Mouse (Mus musculus) cerebellum, postnatal 10 days (tissue): ENCODE measurements around the gene Foxj3.
"Not testable (repeated sequence)": the region's sequence is repeated elsewhere in the genome, so short reads cannot be mapped to it uniquely, and the experiment has no call there.

Experiments used
- DNase-seq, 2 experiments: peaks; one replicate each; pipeline ENCODE4 v3.0.0; 2021; ENCODE audit warnings: mixed read lengths in 2 of 2

Foxj3 gene

GRCm38 (mm10) chr4:119536615-119537014 is at the start of gene Foxj3:
Gene Foxj3 (plus strand): TSS chr4:119537004.
- not testable (repeated sequence) for DNase-seq

DNA sequence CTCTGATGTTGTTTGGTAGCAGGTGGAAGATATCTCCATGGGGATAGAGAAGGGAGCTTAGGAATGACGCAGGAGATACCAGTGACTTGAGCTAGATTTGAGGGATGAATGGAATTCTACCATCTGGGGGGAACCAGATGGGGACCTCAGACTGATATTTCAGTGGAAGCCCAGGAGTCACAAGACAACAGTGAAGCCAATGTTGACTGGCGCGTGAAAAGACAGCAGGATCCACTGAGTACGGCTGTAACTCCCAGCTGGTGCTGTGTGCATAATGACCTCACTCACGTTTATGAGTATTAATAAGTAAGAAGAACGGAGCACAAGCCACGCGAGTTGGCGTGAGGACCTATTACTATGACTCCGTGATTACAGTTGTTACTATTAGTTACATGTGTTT is 47.1 kb upstream of the Foxj3 start:
- peak; percentile 65 to 70 for DNase-seq

DNA sequence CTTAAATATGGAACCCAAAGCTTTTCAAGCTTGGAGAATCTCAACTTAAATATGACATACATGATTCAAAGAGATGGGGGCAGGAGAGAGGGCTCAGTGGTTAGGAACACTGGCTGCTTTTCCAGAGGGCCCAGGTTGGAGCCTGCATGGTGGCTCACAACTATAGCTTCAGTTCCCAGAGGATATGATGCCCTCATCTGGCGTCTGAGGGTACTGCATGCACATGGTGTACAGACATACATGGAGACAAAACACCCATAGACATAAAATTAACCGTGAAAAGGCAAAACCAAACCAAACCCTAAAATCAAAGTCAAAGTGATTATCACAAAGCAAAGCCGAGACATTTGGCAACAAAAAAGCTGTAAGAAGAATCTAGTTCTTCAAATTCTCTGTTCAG is 46.0 kb upstream of the Foxj3 start:
- DNase-seq = peak; percentile 86 to 91

- peak; percentile 84 to 88 for DNase-seq
Observed at GRCm38 (mm10) chr4:119492291-119492932, 44.4 kb upstream of the Foxj3 start, which contains the start of gene Rimkla. Gene Rimkla (minus strand): TSS chr4:119492628.

GRCm38 (mm10) chr4:119492933-119493327 is 43.9 kb upstream of the Foxj3 start:
- no peak for DNase-seq

GRCm38 (mm10) chr4:119498319-119498848 is 38.4 kb upstream of the Foxj3 start:
- DNase-seq = no peak

GRCm38 (mm10) chr4:119511591-119511990 is 25.2 kb upstream of the Foxj3 start:
- DNase-seq = no peak

DNA sequence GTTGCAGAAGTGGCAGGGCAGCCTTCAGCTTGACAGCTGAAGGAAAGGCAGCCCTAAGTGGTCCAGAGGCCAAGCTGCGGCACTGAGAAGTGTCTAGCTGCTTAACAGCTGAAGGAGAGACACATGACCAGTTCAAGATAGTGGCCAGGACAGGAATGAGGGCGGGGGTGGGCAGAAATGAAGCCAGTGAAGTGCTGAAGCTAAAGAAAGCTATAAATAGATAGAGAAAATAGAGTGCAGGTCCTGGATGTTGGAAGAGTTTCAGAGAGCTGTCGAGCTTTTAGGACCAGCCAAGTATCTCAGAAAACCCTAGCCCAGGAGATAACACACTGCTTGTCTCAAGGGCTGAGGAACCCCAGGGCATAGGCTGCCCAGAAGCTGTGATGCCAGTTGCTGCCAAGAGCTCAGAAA is 24.1 kb upstream of the Foxj3 start:
- no peak for DNase-seq

DNA sequence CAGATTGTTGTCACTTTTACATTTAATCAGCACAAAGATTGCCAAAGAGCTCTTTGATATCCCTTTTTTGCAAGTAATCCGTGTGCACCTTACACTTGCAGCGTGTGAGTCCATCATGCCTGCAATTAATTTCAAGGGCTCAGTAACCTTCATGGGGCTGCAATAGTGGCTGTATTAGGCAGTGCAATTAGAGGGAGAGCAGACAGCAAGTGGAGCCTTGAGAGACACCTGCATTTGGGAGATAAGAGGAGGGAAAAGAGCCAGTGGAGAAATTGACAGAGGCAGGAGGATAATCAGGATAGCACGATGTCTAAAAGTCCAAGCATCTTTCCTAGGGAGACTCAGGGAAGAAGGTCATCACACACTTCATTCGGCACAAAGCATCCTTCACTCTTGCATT is 13.2 kb upstream of the Foxj3 start:
- DNase-seq = no peak

DNA sequence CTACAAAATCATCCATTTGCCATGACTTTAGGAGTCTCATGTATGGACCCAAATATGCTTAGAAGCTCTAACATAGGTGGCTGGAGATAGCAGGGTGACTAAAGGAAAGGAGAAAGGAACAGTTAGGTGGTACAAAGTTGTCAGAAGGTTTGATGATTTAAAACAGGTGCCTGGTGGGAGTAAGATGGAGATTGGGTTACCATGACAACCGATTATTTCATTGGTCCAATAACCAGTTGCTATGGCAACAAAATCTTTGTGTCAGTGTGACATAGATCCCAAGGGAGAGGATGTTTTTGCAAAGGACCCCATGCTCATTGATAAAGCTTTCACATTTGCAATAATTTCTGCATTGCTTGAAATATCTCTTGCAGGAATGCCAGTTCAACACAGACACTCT is 12.8 kb upstream of the Foxj3 start:
- DNase-seq = peak in 1 of 2 experiments; percentile 8

DNA sequence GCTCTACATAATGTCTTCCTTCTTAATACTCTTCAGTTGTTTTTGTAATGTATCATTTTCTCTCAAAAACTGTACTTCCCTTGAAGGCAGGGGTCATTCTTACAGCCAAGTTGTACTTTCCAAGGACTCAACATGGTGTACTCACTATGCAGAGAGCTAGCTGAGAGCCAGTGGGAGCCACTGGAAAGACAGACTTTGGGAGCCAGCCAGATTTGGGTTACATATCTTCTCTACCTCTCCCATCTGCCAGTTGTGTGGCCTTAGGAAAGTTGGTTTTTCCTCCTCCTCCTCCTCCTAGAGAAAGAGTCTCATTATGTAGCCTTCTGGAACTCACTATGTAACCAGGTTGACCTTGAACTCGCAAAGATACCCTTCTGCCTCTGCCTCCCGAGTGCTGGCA is 12.3 kb upstream of the Foxj3 start:
- DNase-seq = no peak

- DNase-seq = no peak
Observed at GRCm38 (mm10) chr4:119526329-119526845, 10.4 kb upstream of the Foxj3 start.

DNA sequence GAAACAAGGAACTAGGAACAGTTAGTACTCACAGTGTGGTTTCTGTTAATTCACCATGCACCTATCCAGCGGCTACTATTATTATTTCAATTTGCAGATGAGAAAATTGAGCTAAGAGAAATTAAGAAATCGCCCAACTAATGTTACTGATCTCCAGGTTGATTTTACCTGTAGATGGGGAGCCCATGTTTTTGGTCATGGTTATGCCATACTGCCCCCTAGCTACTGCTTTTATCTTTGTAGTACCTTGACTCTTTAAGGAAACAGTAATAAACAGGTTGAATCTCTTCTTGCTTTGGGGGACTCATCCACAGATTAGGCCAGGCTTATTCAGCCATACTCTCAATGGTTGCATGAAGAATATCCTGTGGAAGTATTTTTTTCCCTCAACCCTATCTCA is 5.0 kb upstream of the Foxj3 start:
- peak; percentile 47 to 73 for DNase-seq

DNA sequence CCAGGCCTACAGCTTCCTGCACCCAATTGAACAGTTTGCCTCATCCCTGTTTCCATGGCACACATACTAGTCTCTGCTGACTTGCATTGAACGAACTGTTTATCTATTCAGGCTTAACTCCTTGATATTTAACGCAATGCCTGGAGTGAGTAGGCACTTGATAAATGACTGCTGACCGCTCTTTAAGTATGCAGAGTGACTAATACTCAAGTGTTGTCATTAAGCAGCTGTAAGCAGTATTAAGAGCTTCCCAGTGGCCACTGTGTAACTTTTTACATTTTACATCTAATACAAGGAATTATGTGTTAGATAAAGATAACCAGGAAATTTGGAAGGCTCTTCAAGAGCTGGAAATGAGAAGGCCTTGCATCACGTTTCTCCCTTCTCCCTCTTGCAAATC is 1.7 kb upstream of the Foxj3 start:
- no peak for DNase-seq

GRCm38 (mm10) chr4:119537436-119537835 is 632 bp downstream of the Foxj3 start:
- no peak for DNase-seq

GRCm38 (mm10) chr4:119539031-119539824 is 2.4 kb downstream of the Foxj3 start, which contains the start of gene Frg2f1:
Gene Frg2f1 (minus strand): TSS chr4:119539529.
- DNase-seq = peak; percentile 98

- peak in 1 of 2 experiments; percentile 69 for DNase-seq
Observed at GRCm38 (mm10) chr4:119539836-119540532, 3.2 kb downstream of the Foxj3 start.

DNA sequence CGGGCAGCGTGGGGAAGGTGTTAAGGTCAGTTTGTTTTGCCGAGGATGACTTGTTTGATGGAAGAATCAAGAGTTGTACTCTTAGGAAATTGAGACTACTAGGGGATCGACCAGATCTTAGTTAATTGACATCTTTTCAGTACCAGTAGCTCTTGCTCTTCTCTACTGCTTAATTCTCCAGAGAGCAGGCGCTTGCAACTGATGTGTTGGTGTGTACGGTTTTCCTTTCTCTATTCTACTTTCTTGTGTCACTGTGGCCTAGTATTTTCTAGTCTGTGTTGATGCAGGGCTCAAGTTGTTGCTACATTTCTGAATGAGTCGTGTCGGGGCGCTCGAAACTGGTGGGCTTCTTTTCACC is 3.7 kb downstream of the Foxj3 start:
- DNase-seq = no peak

- no peak for DNase-seq
Observed at GRCm38 (mm10) chr4:119550864-119551263, 14.1 kb downstream of the Foxj3 start.

GRCm38 (mm10) chr4:119555466-119555865 is 18.7 kb downstream of the Foxj3 start:
- DNase-seq = no peak

DNA sequence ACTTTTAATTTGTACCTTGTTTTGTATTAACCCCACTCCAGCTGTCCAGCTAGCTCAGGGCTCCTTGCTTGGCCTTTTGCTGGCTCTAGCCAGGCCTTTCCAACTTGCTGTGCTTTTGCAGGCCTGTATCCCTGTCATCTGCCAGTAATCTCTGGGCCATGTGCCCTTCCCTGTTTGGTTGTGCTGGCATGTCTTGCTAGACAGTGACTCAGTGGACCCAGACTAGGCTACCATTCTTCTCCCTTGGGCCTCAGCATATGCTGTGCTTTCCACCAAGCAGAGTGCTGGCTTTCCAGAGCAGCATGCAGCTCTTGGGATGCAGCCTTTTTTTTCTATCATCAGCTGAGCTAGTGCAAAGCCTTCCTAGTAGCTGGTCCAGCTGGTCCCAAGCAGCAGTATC is 26.3 kb downstream of the Foxj3 start:
- DNase-seq = peak; percentile 50 to 70

GRCm38 (mm10) chr4:119566322-119566835 is 29.6 kb downstream of the Foxj3 start:
- peak; percentile 7 to 9 for DNase-seq

DNA sequence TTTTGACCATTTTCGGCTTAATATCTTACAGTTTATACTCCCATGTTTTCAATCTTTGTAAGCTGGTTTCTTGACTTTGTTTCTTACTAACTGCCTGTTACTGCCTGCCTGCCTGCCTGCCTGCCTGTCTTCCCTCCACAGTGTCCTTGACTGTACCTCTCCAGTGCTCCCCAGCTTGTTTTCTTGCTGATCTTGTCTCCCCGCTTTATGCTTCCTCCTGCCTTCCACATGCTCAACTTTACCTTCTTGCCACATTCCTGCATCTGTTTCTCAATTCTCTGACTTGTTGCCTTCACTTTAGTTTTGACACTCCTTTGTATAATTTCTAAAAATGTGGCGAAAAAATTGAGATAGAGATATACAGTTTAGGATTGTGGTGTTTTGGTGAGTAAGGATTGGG is 35.9 kb downstream of the Foxj3 start:
- DNase-seq = no peak
